Mouse (Mus musculus): ENCODE measurements at regions not wholly inside any gene's neighbourhood (a gene's known extent, or its start where the extent isn't known, plus 50 kb on each side); places are given as distances from the start of the nearest gene placed in this dataset.

GRCm38 (mm10) chr6:95234712-95235111 is 87.2 kb upstream of the Gm10234 start:
- intact Hi-C loops (cut with DNase I): no loop called here
- DNase-seq: no peak
- no peak overlapping the region for H3K27ac ChIP-seq
- TF ChIP-seq CTCF (IDR thresholded peaks at IDR 0.05): no peak
- no peak overlapping the region; the same call in 1 of the 2 replicates for H3K4me3 ChIP-seq

GRCm38 (mm10) chr6:95243657-95244056 is 78.3 kb upstream of the Gm10234 start:
- no peak for TF ChIP-seq CTCF (IDR thresholded peaks at IDR 0.05)
- intact Hi-C loops (cut with DNase I): no loop called here
- Histone ChIP-seq H3K27ac (no peak overlapping the region), H3K4me3 (no peak overlapping the region)
- DNase-seq: no peak

GRCm38 (mm10) chr6:95244911-95245310 is 77.0 kb upstream of the Gm10234 start:
- H3K27ac ChIP-seq: no peak overlapping the region
- no peak for DNase-seq
- TF ChIP-seq CTCF (IDR thresholded peaks at IDR 0.05): no peak
- no peak overlapping the region for H3K4me3 ChIP-seq
- intact Hi-C loops (cut with DNase I): no loop called here

GRCm38 (mm10) chr6:95256303-95256702 is 65.6 kb upstream of the Gm10234 start:
- intact Hi-C loops (cut with DNase I): no loop called here
- no peak for TF ChIP-seq CTCF (IDR thresholded peaks at IDR 0.05)
- H3K27ac ChIP-seq: no peak overlapping the region

GRCm38 (mm10) chr6:95261001-95261400 is 60.9 kb upstream of the Gm10234 start:
- H3K27ac ChIP-seq: no peak overlapping the region
- no peak for TF ChIP-seq CTCF (IDR thresholded peaks at IDR 0.05)
- H3K4me3 ChIP-seq: no peak overlapping the region
- intact Hi-C loops (cut with DNase I): no loop called here
- no peak for DNase-seq

More at GRCm38 (mm10) chr6:95256303-95256702, 65.6 kb upstream of the Gm10234 start:
- H3K4me3 ChIP-seq: no peak overlapping the region
- DNase-seq: no peak

- no peak for DNase-seq
- Histone ChIP-seq H3K27ac (no peak overlapping the region), H3K4me3 (no peak overlapping the region)
- intact Hi-C loops (cut with DNase I): no loop called here
- no peak for TF ChIP-seq CTCF (IDR thresholded peaks at IDR 0.05)
These were observed 57.7 kb upstream of the Gm10234 start for GRCm38 (mm10) chr6:95264011-95264869.

- no peak overlapping the region for H3K27ac ChIP-seq
- TF ChIP-seq CTCF (IDR thresholded peaks at IDR 0.05): no peak
- H3K4me3 ChIP-seq: no peak overlapping the region
- intact Hi-C loops (cut with DNase I): no loop called here
- no peak for DNase-seq
These were observed 52.4 kb upstream of the Gm10234 start for GRCm38 (mm10) chr6:95269524-95269923.
